Mouse (Mus musculus) ES-Bruce4 (cell line): ENCODE results near the gene Afdn. TPM values are rescaled to one million over a fixed set of nuclear protein-coding genes. Genes with fewer than 3 reads are reported as not detected.

Experiments used
- H3K27ac ChIP-seq: 2 replicates; pipeline ENCODE4 v1.5.1; 2012; ENCODE audit warnings: low read length, inconsistent platforms; ENCODE audit not compliant: insufficient read depth
- H3K27me3 ChIP-seq: 2 replicates; pipeline ENCODE4 v1.6.1; 2012; ENCODE audit warnings: mild to moderate bottlenecking, low read length, inconsistent platforms; ENCODE audit not compliant: control insufficient read depth, poor library complexity, insufficient read depth, severe bottlenecking
- H3K36me3 ChIP-seq: 2 replicates; pipeline ENCODE4 v1.6.1; 2012; ENCODE audit warnings: inconsistent platforms, mild to moderate bottlenecking, low read length, moderate library complexity; ENCODE audit not compliant: control insufficient read depth, poor library complexity, insufficient read depth, severe bottlenecking
- H3K4me1 ChIP-seq: one replicate; pipeline ENCODE4 v1.8.1; 2011; ENCODE audit warnings: low read length; ENCODE audit not compliant: control insufficient read depth, insufficient read depth
- H3K4me3 ChIP-seq: 2 replicates; pipeline ENCODE4 v1.5.1; 2011; ENCODE audit warnings: low read depth, mild to moderate bottlenecking, low read length
- H3K9ac ChIP-seq: 2 replicates; pipeline ENCODE4 v1.6.1; 2012; ENCODE audit warnings: low read depth, mild to moderate bottlenecking, inconsistent platforms; ENCODE audit not compliant: poor library complexity, severe bottlenecking
- H3K9me3 ChIP-seq: replicated peaks from 2 replicates; pipeline ENCODE4 v1.6.1; 2012; ENCODE audit warnings: mild to moderate bottlenecking, low read length, inconsistent platforms; ENCODE audit not compliant: control insufficient read depth, poor library complexity, insufficient read depth, severe bottlenecking
- CTCF ChIP-seq: IDR thresholded peaks from one replicate; pipeline ENCODE4 v1.8.1; 2011; ENCODE audit warnings: low read depth, low read length
- EP300 ChIP-seq: IDR thresholded peaks from 2 replicates; pipeline ENCODE4 v1.6.1; 2011; ENCODE audit warnings: low read depth, low read length; ENCODE audit not compliant: insufficient read depth
- POLR2A ChIP-seq: IDR thresholded peaks from one replicate; pipeline ENCODE4 v1.8.1; 2011; ENCODE audit warnings: low read length; ENCODE audit not compliant: insufficient read depth
- polyA plus RNA-seq: library from polyadenylated mRNA; stranded (reverse); fragments of >200 nt; gene quantifications from 2 replicates; pipeline ENCODE4 v1.2.4, GENCODE M21; 2011; ENCODE audit warnings: low read depth; ENCODE audit not compliant: missing spikeins, insufficient read depth, insufficient read length

Gene Afdn
- polyA plus RNA-seq: 286 and 288 TPM in 2 replicates

DNA sequence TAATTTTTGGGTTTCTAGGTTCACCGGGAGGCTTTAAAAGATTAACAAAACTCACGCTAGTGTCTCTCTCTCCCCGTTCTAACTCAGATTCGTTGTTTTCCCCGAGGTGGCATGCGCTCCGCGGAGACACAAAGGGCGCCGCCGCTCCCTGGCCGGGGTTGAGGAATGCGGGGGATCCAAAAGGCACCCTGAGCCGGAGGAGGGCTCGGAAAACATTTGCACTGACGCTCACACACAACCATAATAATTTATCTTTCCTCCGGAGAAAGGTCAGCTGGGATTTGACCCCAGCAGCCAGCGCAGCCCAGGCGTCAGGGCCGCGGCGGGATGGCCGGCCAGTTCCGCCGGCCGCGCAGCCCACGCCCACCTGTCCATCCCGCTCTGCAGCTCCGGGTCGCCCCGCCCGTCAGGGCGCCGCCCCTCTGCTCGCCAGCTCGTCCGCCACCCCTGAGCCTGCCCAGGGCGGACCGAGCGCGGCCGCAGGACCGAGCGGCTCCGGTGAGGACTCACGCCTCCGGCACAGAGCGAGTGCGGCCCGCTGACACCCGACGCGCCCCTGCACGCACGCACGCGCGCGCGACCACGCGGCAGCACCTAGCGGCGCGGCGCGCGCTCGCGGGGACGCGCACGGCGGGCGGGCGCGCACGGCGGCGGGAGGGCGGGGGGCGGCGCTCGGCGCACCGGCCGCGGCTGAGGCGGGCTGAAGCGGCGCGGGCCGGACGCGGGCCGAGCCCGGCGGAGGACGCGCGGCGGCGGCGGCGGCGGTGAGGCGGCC lies at the start of gene Afdn:
TSS of gene Afdn (plus strand) at position 687 of the 775 bp plus-strand sequence.
- no peaks in the 10 kb centered on the region for H3K9me3 ChIP-seq
- peak within 1 kb of the TSS; percentile 96 for H3K4me3 ChIP-seq
- no peaks in the 10 kb centered on the region for H3K27me3 ChIP-seq
- TF ChIP-seq EP300 (no peak), CTCF (no peak), POLR2A (no peak)
- H3K36me3 ChIP-seq: no peaks in the 10 kb centered on the region
- H3K27ac ChIP-seq: no peak within 1 kb of the TSS
- peak within 1 kb of the TSS; percentile 93 for H3K9ac ChIP-seq
- peaks cover 2% of the 10 kb centered on the region for H3K4me1 ChIP-seq

DNA sequence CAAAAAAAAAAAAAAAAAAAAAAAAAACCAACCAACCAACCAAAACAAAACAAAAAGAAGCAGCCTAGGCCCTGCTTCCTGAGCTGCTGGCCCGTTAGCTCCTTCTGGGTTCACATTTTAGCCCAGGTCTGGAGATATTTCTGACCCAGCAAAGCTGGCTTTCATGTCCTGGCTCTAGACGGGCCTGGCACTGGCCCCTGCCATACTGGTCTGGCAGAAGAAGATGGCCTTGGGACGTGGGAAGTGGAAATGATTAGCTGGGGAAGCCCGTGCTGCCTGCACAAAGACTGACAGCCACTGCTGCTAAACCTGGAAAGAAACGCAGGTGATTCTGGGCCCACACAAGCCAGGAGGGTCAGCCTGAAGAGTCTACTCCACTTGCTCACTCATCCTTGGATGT lies 49.2 kb upstream of the Afdn start:
- no peak overlapping the region for H3K4me3 ChIP-seq
- no peaks in the 10 kb centered on the region for H3K27me3 ChIP-seq
- no peak overlapping the region for H3K27ac ChIP-seq
- peaks cover 1% of the 10 kb centered on the region for H3K4me1 ChIP-seq
- H3K9me3 ChIP-seq: no peaks in the 10 kb centered on the region
- no peak for TF ChIP-seq CTCF
- no peak for TF ChIP-seq POLR2A
- TF ChIP-seq EP300: no peak
- H3K36me3 ChIP-seq: no peaks in the 10 kb centered on the region
- no peak overlapping the region for H3K9ac ChIP-seq

DNA sequence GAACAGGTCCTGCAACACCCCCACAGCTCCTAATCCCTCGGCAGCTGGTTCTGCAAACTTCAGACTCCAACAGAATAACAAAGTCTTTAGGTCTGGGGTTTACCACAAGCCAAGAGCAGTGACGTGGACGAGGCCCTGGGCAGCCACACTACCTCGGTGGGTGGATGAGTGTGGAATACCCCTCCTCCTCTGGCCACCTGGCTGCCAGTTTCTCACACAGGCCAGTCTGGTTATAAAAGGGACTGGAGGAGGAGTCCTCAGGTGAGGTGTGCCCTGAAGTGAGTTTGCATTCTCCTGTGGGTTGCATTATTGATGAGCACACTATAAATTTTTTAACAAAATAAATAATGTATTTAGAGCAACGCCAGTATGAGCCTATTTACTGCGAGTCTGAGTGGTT lies 48.2 kb upstream of the Afdn start:
- H3K27me3 ChIP-seq: no peaks in the 10 kb centered on the region
- TF ChIP-seq POLR2A (no peak), CTCF (no peak), EP300 (no peak)
- no peaks in the 10 kb centered on the region for H3K36me3 ChIP-seq
- peaks cover 1% of the 10 kb centered on the region for H3K4me1 ChIP-seq
- H3K4me3 ChIP-seq: no peak overlapping the region
- H3K9me3 ChIP-seq: no peaks in the 10 kb centered on the region
- H3K27ac ChIP-seq: no peak overlapping the region
- H3K9ac ChIP-seq: no peak overlapping the region

DNA sequence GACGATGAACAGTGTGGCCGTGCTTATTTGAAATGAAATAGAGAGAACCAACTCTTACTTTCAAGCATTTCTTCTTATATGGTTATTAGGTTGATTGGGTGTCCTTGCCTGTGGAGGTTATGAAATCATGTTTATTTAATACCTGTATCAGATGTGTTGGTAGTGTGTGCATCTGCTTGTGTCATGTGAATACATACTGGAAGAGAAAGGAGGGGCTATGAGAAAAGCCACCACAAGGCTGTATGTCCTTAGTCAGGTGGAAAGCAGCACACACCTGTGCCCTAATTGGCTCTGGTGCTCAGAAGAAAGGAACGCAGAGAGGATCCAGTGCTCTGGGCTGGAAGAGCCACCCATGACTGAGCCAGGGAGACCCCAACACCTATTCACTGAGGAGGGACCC lies 47.8 kb upstream of the Afdn start:
- Histone ChIP-seq H3K27me3 (no peaks in the 10 kb centered on the region), H3K4me3 (no peak overlapping the region), H3K36me3 (no peaks in the 10 kb centered on the region), H3K4me1 (peaks cover 1% of the 10 kb centered on the region), H3K27ac (no peak overlapping the region), H3K9ac (no peak overlapping the region), H3K9me3 (no peaks in the 10 kb centered on the region)
- TF ChIP-seq EP300 (no peak), CTCF (no peak), POLR2A (no peak)

DNA sequence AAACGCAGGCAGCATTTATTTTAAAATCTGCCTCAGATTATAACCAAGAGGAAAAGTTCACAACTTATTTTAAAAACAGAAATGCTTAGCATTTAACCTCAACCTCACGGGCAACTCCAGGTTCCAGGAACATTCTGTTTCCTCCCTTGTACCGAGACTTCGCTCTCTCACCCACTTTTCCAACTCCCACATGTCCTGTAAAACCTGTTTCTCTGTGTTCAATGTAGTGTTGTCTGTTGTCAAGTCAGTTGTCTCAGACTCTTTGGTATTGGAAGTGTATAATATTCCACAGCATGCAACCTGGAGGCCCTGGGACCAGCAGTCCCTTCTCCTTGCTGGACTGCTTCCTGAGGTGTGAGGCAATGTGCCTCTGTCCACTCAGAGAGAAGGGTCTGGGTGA lies 46.2 kb upstream of the Afdn start:
- Histone ChIP-seq H3K36me3 (no peaks in the 10 kb centered on the region), H3K4me3 (no peak overlapping the region), H3K9me3 (no peaks in the 10 kb centered on the region)

DNA sequence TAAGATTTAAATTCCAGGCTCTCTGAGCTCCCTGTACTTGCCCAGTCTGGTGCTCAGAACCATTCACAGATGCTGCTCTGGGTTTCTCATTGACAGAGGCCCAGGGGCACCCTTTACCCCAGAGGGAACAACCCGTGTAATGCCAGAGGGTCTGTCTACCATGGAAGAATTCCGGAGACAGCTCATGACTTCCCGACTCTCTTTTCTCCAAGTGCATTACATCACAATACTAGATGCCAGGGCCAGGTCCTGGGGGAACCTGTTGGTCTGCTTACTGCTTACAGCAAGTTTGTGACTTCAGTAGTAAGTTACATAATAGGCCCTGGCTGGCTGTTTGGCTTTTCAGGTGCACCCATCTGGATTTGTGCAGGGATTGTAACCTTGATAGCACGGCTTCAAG lies 45.7 kb upstream of the Afdn start:
- H3K27me3 ChIP-seq: no peaks in the 10 kb centered on the region
- H3K9ac ChIP-seq: no peak overlapping the region
- peaks cover 1% of the 10 kb centered on the region for H3K4me1 ChIP-seq
- no peaks in the 10 kb centered on the region for H3K36me3 ChIP-seq
- H3K9me3 ChIP-seq: no peaks in the 10 kb centered on the region
- H3K4me3 ChIP-seq: no peak overlapping the region
- H3K27ac ChIP-seq: no peak overlapping the region
- TF ChIP-seq EP300 (no peak), CTCF (no peak), POLR2A (no peak)

More for the DNA sequence above, 46.2 kb upstream of the Afdn start:
- H3K27ac ChIP-seq: no peak overlapping the region
- H3K9ac ChIP-seq: no peak overlapping the region
- TF ChIP-seq POLR2A: no peak
- TF ChIP-seq EP300: no peak
- no peak for TF ChIP-seq CTCF
- peaks cover 1% of the 10 kb centered on the region for H3K4me1 ChIP-seq
- no peaks in the 10 kb centered on the region for H3K27me3 ChIP-seq
